Mouse (Mus musculus) left cerebral cortex, postnatal 4 days (tissue): ENCODE data around the gene Kin. TPM values are rescaled to one million over a fixed set of nuclear protein-coding genes. Genes with fewer than 3 reads are reported as not detected.

Source experiments
- DNase-seq: peaks from one replicate; pipeline ENCODE4 v3.0.0-alpha.2; 2022
- intact Hi-C: fragments of 180-260 bp; cut with DNase I; formaldehyde crosslinking; loops from one replicate; pipeline ENCODE4 v1.15.1; 2025
- total RNA-seq, 2 experiments: library from RNA; stranded (reverse); gene quantifications; 2 replicates each; pipeline ENCODE4 v1.2.3; 2021

The Kin gene
- total RNA-seq, 2 experiments from 2014 or later, result 14.5 to 14.7 TPM

DNA sequence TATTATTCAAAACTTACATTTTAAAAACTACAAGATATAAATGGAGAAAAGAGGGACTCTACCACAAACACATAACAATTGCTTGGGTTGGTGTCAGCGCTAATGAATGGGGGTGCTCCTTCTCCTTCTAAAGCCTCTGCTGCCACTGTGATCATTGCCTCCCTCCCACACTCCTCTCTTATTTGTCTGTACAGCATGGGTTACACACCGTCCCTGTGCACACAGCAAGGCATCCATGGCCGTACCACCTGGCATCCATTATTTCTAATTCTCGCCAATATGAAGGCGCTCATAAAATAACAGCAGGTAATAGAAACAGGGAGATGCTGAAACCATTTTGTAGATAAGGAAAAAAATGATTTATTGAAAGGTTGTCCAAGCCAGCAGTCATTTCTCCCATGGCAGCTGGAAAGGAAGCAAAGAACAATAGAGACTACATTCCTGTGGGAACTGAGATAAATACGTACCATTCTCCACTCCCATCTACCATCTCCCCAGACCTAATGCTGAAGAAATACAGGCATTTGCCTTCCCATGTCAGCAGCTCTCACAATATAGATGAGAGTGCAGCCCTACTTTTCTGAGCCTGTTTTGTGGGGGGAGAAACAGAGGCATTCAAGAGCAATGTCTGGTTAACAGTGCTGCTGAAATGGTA lies 28.3 kb downstream of the Kin start:
- intact Hi-C loops, result no loop called here
- no peak for DNase-seq

DNA sequence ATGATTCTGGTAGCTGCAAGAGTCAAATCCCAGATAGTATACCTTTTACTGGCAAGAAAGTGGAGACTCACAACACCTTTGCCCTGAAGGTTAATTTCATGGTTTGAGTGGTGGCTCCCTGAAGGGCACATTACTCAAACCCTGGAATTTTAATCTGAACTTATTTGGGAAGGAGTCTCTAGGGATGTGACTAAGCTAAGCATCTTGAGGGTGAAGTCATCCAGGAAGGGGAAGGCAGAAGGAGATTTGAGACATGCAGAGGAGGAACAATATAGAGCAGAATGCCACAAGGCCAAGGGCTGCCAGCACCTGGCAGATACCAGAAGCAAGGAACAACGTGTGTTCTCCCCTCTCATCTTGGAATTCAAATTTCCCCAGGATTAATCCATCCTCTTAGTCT lies 38.4 kb downstream of the Kin start:
- DNase-seq, result no peak
- intact Hi-C loops, result no loop called here

DNA sequence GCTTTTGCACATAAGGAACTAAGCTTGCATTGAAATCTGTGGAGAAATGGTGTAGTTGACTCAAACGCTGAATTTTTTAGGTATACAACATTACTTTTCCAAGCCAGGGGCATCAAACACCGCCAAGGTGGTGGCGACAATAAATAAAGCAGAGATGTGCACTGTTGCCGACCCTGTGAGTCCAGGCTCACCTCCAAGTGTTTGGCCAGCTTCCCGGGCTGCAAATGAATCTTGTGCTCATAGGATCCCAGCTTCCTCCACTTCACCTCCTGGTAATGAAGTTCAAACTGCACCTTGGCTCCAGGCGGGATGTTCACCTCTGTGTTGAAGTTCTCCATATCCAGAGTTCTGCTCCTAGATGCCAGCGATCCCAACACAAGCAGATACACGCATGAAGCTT lies 38.9 kb downstream of the Kin start:
- intact Hi-C loops, result no loop called here
- no peak for DNase-seq

DNA sequence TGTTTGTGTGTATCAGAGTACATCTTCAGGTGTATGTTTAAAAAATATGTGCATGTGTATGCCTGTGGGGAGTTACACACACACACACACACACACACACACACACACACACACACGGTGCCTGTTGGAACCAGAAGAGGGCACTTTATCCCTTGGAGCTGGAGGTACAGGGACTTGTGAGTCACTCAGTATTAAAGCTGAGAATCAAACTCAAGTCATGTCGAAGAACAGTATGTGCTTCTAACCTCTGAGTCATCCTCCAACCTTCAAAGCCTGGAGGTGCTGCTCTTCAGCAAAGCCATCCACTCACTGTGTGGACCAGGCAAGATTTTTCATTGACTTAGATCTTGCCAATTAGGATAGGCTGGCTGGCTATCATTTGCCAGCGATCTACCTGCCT lies 41.4 kb downstream of the Kin start:
- DNase-seq, result no peak
- intact Hi-C loops, result no loop called here

DNA sequence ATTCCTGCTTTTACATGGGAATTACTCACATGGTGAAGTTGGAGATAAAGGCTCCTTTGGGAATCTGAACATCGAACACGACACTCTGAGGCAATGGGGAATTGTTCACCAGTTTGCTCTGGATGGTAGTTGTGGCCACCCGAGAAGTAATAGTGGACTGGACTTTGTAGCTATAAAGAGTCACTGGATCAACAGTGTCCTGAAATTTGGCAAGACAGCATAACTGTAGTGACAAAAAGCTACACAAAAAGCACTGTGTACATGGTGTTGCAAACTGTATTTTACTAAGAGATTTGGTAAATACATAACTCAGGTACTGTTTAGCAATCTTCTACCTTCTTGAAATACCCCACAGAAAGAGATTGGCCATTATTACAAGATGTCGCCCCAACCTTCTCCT lies 45.7 kb downstream of the Kin start:
- intact Hi-C loops, result no loop called here
- no peak for DNase-seq

DNA sequence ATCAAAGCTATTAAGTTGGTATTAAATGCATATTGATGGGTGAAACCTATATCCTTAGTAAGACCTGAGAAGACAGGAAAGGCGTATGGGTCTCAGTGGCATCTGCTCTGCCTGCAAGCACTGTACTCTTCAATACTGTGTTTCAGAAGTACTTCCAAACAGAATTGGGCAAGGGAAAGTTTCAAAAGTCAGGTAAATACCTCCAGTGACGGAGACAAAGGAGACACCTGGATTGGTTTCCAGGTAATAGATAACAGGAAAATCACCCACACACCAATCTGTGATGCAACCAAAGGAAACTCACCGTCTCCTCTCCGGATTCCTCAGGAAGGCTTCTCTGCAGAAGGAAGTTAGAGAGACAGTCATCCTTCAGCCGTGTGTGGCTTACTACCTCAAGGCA lies 47.1 kb downstream of the Kin start:
- DNase-seq, result no peak
- intact Hi-C loops, result no loop called here

DNA sequence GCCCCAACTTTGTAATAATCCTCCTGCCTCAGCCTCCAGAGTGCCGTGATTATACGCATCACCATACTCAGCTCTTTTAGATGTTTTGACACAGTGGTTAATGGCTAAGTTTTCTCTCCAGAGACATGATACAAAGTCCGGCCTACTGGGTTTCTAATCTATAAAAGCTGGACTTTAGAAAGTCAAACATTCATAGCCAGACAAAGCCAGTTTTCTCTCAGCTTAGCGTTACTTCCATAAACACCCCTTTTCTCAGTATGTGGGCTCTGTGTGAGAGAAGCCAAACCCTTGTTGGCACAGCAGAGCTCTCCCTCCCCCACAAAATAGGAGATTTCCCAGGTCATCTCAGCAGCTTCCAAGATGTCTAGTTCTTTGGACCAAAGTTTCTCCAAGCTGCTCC lies 48.2 kb downstream of the Kin start:
- DNase-seq, result no peak
- intact Hi-C loops, result no loop called here

DNA sequence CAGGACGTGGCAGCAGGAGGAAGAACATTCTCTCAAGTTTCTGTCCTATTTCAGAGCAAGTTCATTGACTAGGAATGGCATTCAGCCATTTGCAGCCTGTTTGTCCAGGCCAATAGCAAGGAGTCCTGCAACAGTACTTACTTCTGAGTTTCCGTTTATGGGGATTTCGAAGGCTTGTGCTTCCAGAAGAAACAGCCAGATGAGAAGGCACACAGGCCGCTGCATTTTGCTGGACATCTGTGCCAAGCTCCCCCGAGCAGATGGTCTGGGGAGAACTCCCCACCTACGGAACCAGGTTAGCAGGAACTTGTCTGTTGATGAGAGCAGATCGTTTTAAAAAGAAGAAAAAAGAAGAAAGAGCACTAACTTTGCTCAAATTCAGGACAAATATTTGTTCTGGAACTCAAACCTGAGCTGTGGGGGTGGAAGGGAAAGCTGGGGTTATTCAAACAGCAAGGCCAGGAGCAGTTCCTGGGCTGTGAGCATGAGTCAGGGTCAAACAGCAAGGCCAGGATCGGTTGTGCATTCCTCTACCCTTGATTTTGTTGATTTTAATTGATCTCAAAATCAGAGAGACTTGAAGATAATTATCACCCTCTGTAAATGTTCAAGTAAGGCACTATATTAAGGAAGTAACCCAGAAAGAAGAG lies 50.1 kb downstream of the Kin start:
- no peak for DNase-seq
- intact Hi-C loops, result no loop called here

DNA sequence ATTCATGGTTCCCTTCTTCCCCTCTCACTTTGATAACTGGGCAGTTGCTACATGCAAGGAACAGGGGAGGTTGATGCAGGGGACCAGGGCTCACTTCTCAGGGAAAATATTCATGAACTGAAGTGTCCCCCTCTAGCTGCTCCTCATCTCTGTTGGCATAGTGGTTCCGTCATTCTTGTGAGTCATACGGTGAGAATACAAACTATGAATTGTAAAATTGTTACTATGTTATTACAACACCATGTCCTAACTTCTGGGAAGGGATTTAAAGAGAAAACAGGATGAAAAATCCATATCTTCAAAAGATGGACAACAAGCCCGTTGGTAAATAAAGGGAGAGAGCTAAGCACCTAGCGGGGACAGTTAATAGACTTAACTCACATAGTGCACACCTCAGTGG lies 50.9 kb downstream of the Kin start, which contains the start of gene Itih2:
Itih2 (minus strand) TSS at position 101 of the 400 bp plus-strand sequence.
- intact Hi-C loops, result no loop called here
- DNase-seq, result no peak

DNA sequence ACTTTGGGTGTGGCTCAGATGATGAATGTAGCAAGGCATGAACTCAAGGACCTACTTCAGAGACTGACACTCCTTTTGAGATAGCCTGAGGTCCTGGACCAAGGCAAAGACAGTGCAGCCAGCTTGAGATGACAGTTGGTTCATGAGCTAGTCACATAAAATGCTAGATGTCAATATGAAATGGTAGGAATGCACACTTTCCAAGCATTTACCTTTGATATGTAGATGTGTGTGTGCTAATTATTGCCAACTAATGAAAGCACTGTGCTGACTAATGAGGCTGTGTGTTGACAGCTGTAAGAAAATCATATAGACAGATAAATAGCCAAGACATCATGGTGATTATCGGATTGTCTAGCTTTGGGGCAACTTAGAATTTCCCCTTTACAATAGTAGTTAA lies 51.7 kb downstream of the Kin start:
- intact Hi-C loops, result no loop called here
- DNase-seq, result no peak

DNA sequence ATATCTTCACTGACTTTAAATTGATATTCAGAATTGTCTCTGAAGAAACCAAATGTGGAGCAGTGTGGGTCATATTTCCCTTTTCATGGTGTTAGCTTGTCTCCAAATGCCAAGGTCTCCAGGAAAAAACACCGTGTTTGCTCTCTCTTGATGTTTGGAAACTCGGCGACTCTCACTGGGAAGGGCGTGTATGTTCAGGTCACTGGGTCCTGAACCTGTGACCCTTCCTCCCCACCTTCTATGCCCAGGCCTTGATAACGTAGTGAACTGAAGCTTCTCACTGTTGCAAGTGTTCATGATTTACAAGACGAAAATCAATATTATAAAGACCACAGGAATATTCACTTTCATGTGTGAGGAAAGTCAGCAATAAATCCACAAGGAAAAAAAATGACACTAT lies 53.5 kb downstream of the Kin start:
- intact Hi-C loops, result no loop called here
- DNase-seq, result no peak

DNA sequence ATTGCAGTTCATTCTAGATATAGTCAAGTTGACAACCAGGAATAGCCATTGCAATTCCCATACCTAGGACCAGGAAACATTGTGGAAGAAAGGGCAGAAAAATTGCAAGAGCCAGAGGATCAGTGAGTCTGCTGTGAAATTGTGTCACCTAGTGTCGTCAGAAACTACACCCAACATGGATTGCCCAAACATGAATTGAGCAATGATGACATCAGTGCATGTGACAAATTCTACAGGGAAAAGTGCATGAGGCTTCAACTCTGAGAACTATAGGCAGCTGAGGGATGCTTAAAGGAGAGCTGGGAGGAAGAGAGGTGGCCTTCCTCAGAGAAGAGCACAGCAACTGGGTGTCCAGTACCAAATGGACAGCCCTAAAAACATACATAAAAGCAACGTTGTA lies 56.9 kb downstream of the Kin start:
- DNase-seq, result no peak
- intact Hi-C loops, result no loop called here

DNA sequence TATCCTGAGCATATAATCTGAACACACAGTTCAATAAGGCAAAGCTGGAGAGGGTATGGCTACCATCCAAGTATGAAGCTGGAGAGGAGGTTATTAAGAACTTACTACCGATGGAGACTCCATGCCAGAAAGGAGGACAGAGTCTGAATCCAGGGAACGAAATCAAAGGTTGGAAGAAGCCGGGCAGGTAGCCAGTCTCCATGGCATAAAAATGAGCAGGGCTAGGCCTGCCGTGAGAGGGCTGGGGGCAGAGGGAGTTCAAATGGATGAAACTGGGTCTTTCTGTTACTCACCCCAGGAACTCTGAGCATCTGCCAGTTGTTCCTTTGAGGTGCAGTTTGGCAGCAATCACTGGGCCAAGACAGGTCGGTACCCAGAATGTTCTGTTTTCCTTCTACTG lies 60.1 kb downstream of the Kin start:
- intact Hi-C loops, result no loop called here
- DNase-seq, result no peak

Other genes starting within 250 kb of the Kin start
- gene 4930412O13Rik, start 199.3 kb upstream of the Kin start, total RNA-seq, result not detected
- not detected for gene 9230102O04Rik, start 191.1 kb upstream of the Kin start, total RNA-seq
- gene Gata3, start 190.6 kb upstream of the Kin start, total RNA-seq, result 1 to 10 TPM; 1.0 to 1.5 TPM
- gene Taf3, start 32.0 kb upstream of the Kin start, total RNA-seq, result 10 to 100 TPM; 12.0 to 14.0 TPM
- gene Atp5c1, start 83 bp upstream of the Kin start, total RNA-seq, result 100 to 1,000 TPM; 253 to 265 TPM
- 1 to 10 TPM; 3.2 TPM for gene Itih2, start 50.8 kb downstream of the Kin start, total RNA-seq
- 1 to 10 TPM; 7.8 TPM for gene Itih5, start 73.0 kb downstream of the Kin start, total RNA-seq